Mouse (Mus musculus) bone marrow, adult 2 months (tissue): ENCODE results near the gene Tmem151b.

Source experiments
- CTCF ChIP-seq: fragments of 200-500 bp; IDR thresholded peaks from 2 replicates; pipeline ENCODE4 v1.5.1; 2011; ENCODE audit warnings: low read length, control low read depth; ENCODE audit not compliant: control insufficient read depth, insufficient read depth
- POLR2A ChIP-seq: fragments of 200-500 bp; IDR thresholded peaks from 2 replicates; pipeline ENCODE4 v1.6.1; 2011; ENCODE audit warnings: low read depth, mild to moderate bottlenecking, control low read depth, low read length, borderline replicate concordance; ENCODE audit not compliant: control insufficient read depth

GRCm38 (mm10) chr17:45569999-45570398, 20.5 kb upstream of the Tmem151b start:
- TF ChIP-seq CTCF = no peak
- no peak for TF ChIP-seq POLR2A
